Mouse (Mus musculus) kidney, postnatal 0 days (tissue): ENCODE data around the gene Mpped2. TPM values are rescaled to one million over a fixed set of nuclear protein-coding genes. Genes with fewer than 3 reads are reported as not detected.

Experiments used
- ATAC-seq: fragments of 200-750 bp; cut with Nextera tagmentation; replicated peaks from 2 replicates; pipeline ENCODE4 v1.8.0; 2017; ENCODE audit warnings: low read depth, moderate number of reproducible peaks, moderate TSS enrichment, moderate library complexity; ENCODE audit not compliant: low FRiP score
- DNase-seq: peaks from one replicate; pipeline ENCODE4 v3.0.0-alpha.2; 2016; ENCODE audit warnings: low spot score
- H3K27ac ChIP-seq: fragments of 300-500 bp; sonication (generic); 2 replicates; pipeline ENCODE4 v1.5.1; 2014; ENCODE audit warnings: mild to moderate bottlenecking
- H3K27me3 ChIP-seq: fragments of 300-500 bp; sonication (generic); 2 replicates; pipeline ENCODE4 v1.6.1; 2014; ENCODE audit warnings: low read length, mixed read lengths; ENCODE audit not compliant: insufficient read depth
- H3K36me3 ChIP-seq: fragments of 300-500 bp; sonication (generic); 2 replicates; pipeline ENCODE4 v1.6.1; 2014; ENCODE audit warnings: low read length, mixed read lengths; ENCODE audit not compliant: insufficient read depth
- H3K4me1 ChIP-seq: fragments of 300-500 bp; sonication (generic); replicated peaks from 2 replicates; pipeline ENCODE4 v1.6.1; 2014; ENCODE audit warnings: antibody characterized with exemption, low read length, mixed read lengths; ENCODE audit not compliant: insufficient read depth
- H3K4me2 ChIP-seq: fragments of 300-500 bp; sonication (generic); 2 replicates; pipeline ENCODE4 v1.6.1; 2014; ENCODE audit warnings: mild to moderate bottlenecking, low read length, moderate library complexity, mixed read lengths
- H3K4me3 ChIP-seq: fragments of 300-500 bp; sonication (generic); replicated peaks from 2 replicates; pipeline ENCODE4 v1.5.1; 2014; ENCODE audit warnings: low read depth, low read length
- H3K9ac ChIP-seq: fragments of 300-500 bp; sonication (generic); 2 replicates; pipeline ENCODE4 v1.6.1; 2014; ENCODE audit warnings: low read depth, low read length
- H3K9me3 ChIP-seq: fragments of 300-500 bp; sonication (generic); replicated peaks from 2 replicates; pipeline ENCODE4 v1.6.1; 2016; ENCODE audit warnings: low read length, inconsistent platforms, mixed read lengths
- CTCF ChIP-seq: IDR thresholded peaks from 2 replicates; pipeline ENCODE4 v1.5.1; 2016; ENCODE audit warnings: antibody characterized with exemption, low read depth, mild to moderate bottlenecking, moderate library complexity
- WGBS: fragments of 180-500 bp; shearing (Covaris S2); extraction: QIAGEN DNeasy Blood & Tissue Kit; methylation state at CpG from one replicate; pipeline ENCODE4 v1.1.7; 2014; 5-methylcytosine and 5-hydroxymethylcytosine counted together
- polyA plus RNA-seq: library from polyadenylated mRNA; unstranded; fragments of >200 nt; fragmentation: Nextera tagmentation; extraction: Ambion mirVana; gene quantifications from 2 replicates; pipeline ENCODE4 v1.2.1, GENCODE M21; 2015

The Mpped2 gene
- polyA plus RNA-seq, 1 experiment from 2014 or later, result 33.2 TPM

DNA sequence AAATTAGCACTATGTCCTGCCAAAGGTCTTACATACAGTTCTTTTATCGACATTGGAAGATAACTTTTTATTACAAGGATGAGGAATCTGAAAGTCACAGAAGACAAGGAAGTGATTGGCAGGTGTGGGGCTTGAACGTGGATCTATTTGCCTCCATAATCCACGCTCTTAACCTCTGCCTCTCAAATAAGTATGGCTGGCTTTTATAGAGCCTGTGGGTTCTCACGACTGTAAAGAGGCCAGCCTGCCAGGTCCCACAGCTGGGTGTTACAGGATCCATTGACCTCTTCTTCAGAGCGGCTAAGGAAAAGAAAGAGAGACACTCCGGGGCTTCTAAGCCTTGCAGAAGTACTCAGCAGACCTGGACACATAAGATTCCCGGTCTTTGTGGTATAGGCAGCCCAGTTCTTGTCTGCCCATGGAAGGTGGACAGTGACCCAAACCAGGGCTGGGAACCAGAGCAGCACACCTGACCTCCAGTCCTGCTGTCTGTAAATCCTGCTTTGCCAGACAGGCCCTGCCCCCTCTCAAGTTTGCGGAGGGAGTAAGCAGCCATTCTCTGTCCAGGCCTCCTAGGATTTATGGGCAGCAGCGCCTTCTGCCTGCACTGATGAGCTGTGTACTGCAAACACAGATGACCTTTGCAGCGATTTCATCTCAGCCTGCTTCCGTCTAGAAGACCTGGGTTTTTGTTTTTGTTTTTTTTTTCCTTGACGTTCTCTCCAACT lies 162.7 kb downstream of the Mpped2 start:
- no peaks in the 10 kb centered on the region for H3K36me3 ChIP-seq
- H3K27me3 ChIP-seq, result no peaks in the 10 kb centered on the region
- no peak overlapping the region for H3K4me3 ChIP-seq
- no peak overlapping the region for H3K27ac ChIP-seq
- no peaks in the 10 kb centered on the region for H3K9me3 ChIP-seq
- DNase-seq (peak; percentile 83), ATAC-seq (peak; percentile 61)
- TF ChIP-seq CTCF, result peak; percentile 59
- H3K4me1 ChIP-seq, result peaks cover 31% of the 10 kb centered on the region
- no peak overlapping the region for H3K9ac ChIP-seq
- 0 out of 2 replicates have a peak overlapping the region, but pooled peaks have one; percentile 25 for H3K4me2 ChIP-seq
- 18% methylated on average over 12 of the region's 12 CpGs for WGBS

DNA sequence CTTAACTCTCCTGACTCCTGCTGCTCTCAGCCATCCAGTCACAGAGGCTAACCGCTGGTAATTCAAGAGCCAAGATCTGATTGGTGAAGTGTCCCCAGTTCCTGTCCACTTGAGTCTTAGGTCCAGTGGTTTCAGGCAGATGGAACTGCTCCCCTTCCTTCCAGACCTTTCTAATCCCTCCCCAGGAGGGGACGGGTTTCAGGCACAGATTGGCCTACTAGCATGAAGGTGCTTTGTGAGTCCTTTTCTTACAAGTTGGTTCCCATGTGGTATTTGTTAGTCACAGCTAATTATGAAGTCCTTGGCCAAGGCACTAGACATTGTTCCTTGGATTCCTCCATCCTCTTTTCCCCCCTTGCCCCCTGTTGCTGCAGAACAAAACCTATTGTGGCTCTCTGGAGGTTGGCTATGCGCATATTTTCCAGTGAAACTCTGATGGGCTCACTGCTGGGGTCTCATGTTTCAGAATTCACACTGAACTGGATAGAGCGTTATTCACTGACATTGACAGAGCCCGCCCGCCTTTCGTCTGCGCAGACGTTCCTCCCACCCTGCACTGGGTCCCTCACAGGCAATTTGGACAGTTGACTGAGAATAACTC lies 163.4 kb downstream of the Mpped2 start:
- peaks cover 31% of the 10 kb centered on the region for H3K4me1 ChIP-seq
- WGBS, result 49% methylated on average over 9 of the region's 9 CpGs
- H3K4me2 ChIP-seq, result no peak overlapping the region

DNA sequence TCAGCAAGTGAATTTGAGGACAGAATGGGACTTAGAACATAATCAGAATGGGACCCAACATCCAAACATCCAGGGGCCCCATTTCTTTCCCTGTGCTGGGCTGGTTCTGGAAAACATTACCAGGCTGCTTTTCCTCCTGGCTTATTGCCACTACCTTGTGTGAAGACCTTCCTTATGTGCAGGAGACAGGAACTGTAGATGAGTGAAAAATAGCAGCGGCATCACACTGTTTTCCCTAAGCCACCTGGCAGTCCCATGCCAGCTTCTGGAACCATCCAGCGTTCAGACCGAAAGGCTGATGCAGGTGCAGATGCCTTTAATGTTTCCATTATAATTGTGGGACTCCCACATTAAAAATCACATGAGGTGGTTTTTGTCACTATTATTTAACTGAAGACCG lies 164.2 kb downstream of the Mpped2 start:
- H3K9me3 ChIP-seq, result no peaks in the 10 kb centered on the region
- no peak for TF ChIP-seq CTCF
- no peak for ATAC-seq
- H3K36me3 ChIP-seq, result no peaks in the 10 kb centered on the region
- WGBS, result 66% methylated on average over 4 of the region's 4 CpGs
- H3K27me3 ChIP-seq, result no peaks in the 10 kb centered on the region
- H3K4me2 ChIP-seq, result no peak overlapping the region
- H3K27ac ChIP-seq, result no peak overlapping the region
- H3K9ac ChIP-seq, result no peak overlapping the region
- H3K4me1 ChIP-seq, result peaks cover 31% of the 10 kb centered on the region
- DNase-seq, result no peak
- H3K4me3 ChIP-seq, result no peak overlapping the region

More for the DNA sequence above, 163.4 kb downstream of the Mpped2 start:
- H3K27ac ChIP-seq, result no peak overlapping the region
- H3K27me3 ChIP-seq, result no peaks in the 10 kb centered on the region
- ATAC-seq, result no peak
- H3K9me3 ChIP-seq, result no peaks in the 10 kb centered on the region
- no peak for DNase-seq
- no peak overlapping the region for H3K4me3 ChIP-seq
- no peaks in the 10 kb centered on the region for H3K36me3 ChIP-seq
- no peak for TF ChIP-seq CTCF
- no peak overlapping the region for H3K9ac ChIP-seq

DNA sequence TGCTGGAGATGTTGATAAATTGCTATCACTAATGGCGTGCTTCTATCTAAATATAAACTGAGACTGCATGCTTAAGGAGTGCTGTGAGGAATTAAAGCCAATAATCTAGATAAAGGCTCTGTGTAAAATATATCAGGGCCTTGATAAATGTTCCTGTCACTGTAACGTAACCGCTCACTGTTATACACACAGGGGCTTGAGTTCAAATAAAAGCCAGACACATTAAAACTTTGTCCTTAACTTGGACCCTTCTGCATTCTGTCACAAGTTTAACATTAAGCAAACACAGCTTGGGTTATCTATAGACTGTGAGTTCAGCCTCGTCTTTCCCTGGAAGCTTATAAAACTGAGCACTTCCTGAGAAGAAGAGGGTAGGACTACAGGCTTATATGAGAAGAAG lies 164.6 kb downstream of the Mpped2 start:
- no peaks in the 10 kb centered on the region for H3K27me3 ChIP-seq
- TF ChIP-seq CTCF, result no peak
- no peaks in the 10 kb centered on the region for H3K36me3 ChIP-seq
- 44% methylated on average over 4 of the region's 4 CpGs for WGBS
- no peaks in the 10 kb centered on the region for H3K9me3 ChIP-seq
- no peak overlapping the region for H3K4me3 ChIP-seq
- peak overlapping the region; percentile 62; the same call in 1 of the 2 replicates for H3K27ac ChIP-seq
- H3K4me1 ChIP-seq, result peaks cover 31% of the 10 kb centered on the region
- no peak for ATAC-seq
- peak; percentile 61 for DNase-seq
- H3K4me2 ChIP-seq, result no peak overlapping the region
- no peak overlapping the region for H3K9ac ChIP-seq

DNA sequence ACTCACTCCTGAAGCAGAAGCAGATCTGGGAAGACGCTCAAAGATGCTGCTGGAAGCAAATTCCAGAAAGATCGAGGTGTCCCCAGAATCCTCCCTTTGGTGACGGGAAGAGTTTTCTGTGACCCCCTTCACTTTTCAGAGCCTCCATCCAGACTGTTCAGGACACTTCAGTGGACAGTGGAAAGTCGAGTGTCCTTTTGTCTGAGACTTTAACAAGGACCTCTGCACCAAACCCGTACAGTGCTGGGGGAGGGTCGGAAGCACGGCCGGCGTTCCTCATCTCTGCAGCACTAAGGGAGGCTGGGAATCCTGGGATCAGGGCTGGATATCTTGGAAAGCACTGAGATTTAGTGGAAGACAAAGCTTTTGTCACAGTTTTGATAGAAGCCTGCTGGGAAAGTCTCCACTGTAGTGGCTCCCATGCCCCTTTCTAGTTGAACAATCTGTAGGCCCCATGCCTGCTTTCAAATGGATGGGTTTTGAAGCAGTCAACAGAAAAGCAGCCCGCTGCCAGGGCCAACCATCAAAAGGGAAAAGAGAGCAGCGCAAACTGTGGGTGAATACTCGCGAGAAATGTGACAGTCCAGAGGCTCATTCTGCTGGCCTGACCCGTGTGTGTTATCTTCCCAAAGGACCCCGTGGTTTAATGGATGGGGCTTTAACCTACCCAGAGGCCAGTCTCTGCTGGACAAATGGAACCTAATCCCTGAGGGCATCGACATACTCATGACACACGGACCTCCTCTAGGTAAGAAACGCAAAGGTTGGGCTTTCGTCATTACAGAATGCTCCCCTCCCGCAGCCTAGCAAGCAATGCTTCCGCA lies 168.0 kb downstream of the Mpped2 start:
- Histone ChIP-seq H3K9ac (no peak overlapping the region), H3K4me1 (peaks cover 27% of the 10 kb centered on the region), H3K27me3 (no peaks in the 10 kb centered on the region), H3K9me3 (no peaks in the 10 kb centered on the region), H3K27ac (no peak overlapping the region), H3K4me3 (no peak overlapping the region), H3K36me3 (no peaks in the 10 kb centered on the region), H3K4me2 (no peak overlapping the region)
- DNase-seq, result no peak
- ATAC-seq, result no peak
- no peak for TF ChIP-seq CTCF
- WGBS, result 73% methylated on average over 21 of the region's 21 CpGs

DNA sequence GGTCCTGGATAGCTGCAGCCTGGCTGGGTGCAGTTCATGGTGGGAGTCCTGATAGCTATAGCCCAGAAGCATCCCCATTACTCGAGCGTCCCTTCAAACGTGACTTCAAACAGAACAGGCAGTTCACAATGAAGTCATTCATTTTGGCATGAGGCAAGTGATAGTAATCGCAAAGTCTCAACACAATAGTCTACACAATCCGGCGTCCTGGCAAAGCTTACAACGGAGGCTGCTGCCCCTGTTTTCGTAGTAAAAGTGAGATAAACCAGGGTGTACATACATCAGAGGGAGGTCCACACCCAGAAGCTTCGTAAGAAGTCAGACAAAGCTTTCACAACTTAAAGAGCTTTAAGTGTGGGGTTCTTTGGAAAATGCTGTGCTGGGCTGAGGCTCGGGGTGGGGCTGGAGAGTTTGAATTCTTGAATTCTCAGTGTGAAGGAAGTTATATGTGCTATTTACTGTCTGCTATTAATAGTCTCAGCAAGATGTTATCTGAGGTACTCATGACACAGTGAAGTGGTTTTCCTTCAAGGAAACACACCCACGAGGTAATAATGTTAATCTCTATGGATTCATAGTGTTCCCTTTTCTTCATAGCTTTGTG lies 170.1 kb downstream of the Mpped2 start:
- H3K36me3 ChIP-seq, result no peaks in the 10 kb centered on the region
- peak overlapping the region; percentile 20; the same call in 1 of the 2 replicates for H3K27ac ChIP-seq
- H3K4me1 ChIP-seq, result peaks cover 16% of the 10 kb centered on the region; the same call in 1 of the 2 replicates
- H3K9me3 ChIP-seq, result no peaks in the 10 kb centered on the region
- H3K4me2 ChIP-seq, result no peak overlapping the region
- TF ChIP-seq CTCF, result no peak
- H3K9ac ChIP-seq, result no peak overlapping the region
- WGBS, result 58% methylated on average over 11 of the region's 11 CpGs
- no peak overlapping the region for H3K4me3 ChIP-seq
- no peaks in the 10 kb centered on the region for H3K27me3 ChIP-seq
- DNase-seq, result no peak
- no peak for ATAC-seq
